Mouse (Mus musculus): ENCODE results near the gene Sipa1l1. TPM values are rescaled to one million over a fixed set of nuclear protein-coding genes. Genes with fewer than 3 reads are reported as not detected.
A peak's percentile ranks its signal among the peaks of the same experiment; 100 is the strongest.

The Sipa1l1 gene
- polyA plus RNA-seq, 1 experiment from 2014 or later, result 33.3 TPM

DNA sequence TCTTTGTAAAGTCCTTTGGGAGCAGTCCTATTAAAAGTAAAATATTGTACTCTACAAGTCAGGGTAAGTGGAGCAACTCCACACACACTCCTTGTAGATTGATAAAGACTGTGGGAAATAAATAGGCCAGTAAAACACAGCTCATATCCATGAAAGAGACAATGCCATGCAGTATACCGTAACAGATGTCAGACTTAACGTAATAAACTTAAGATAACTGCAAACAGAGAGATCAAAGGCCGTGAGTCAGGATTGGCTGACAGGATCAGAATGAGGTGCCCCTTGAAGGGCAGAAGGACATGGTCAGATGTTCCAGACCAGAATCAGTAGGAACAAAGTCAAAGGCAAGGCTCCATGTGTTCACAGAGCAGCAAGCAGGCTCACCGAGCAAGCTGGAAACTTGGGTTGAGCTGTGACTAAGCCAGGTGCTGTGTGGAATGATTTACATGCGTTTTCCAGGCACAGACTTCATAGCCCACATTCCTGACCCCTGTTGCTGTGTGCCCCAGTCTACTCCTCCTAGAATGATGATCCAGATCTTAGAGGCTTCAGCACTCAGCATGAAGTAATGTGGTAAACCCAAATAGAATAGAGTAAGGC is 196.3 kb downstream of the Sipa1l1 start:
- WGBS, result 71% methylated on average over 5 of the region's 5 CpGs

DNA sequence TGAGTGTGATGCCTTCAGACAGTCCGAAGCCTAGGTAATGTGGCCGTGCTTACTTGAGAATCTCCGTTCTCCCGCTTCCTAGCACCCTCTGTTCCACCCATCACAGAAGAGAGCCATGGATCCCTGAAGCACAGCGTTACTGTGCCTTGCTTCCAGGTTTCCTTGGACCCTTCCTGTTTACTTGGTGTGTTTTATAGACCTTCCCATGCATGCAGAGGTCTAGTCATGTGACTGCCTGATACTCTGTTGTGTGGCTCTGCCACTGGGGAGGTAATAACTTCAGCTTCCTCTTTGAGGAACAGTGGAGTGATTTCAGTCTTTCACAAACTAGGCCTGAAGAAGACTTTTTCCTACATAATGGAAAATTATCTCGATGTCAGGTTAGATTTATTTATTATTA is 197.6 kb downstream of the Sipa1l1 start:
- Histone ChIP-seq H3K27ac (no peak overlapping the region), H3K4me1 (peaks cover 18% of the 10 kb centered on the region), H3K4me2 (replicated peaks) (no peak overlapping the region), H3K9me3 (replicated peaks) (no peaks in the 10 kb centered on the region), H3K9ac (no peak overlapping the region), H3K4me3 (no peak overlapping the region), H3K36me3 (no peaks in the 10 kb centered on the region), H3K27me3 (no peaks in the 10 kb centered on the region)
- no peak for ATAC-seq (ENCODE audit: low FRiP score)
- WGBS, result 94% methylated on average over 6 of the region's 6 CpGs

More for the DNA sequence above, 196.3 kb downstream of the Sipa1l1 start:
- no peak overlapping the region for H3K4me3 ChIP-seq
- no peaks in the 10 kb centered on the region for H3K36me3 ChIP-seq
- no peak for ATAC-seq (ENCODE audit: low FRiP score)
- H3K9ac ChIP-seq, result no peak overlapping the region
- H3K27ac ChIP-seq, result no peak overlapping the region
- H3K4me2 ChIP-seq (replicated peaks), result no peak overlapping the region
- H3K4me1 ChIP-seq, result peaks cover 18% of the 10 kb centered on the region
- H3K27me3 ChIP-seq, result no peaks in the 10 kb centered on the region
- no peaks in the 10 kb centered on the region for H3K9me3 ChIP-seq (replicated peaks)

DNA sequence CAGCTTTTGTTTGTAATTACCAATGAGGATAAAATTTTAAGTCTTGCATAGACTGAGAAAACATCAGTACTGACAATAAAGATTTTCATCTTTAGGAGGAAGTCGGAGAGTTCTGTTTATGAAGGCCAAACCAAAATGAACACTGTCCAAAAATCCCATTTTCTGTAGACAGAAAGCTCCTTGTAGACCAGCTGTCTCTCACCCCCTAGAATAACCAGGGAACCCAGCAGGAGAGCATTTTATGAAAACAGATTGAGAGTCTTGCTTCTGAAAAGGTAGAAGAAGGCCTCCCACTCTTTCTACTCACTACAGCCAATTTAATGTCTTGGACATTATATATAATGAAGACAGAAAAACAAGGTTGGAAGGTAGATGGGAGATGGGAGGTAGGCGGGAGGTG is 198.2 kb downstream of the Sipa1l1 start:
- Histone ChIP-seq H3K36me3 (no peaks in the 10 kb centered on the region), H3K4me2 (replicated peaks) (no peak overlapping the region), H3K9me3 (replicated peaks) (no peaks in the 10 kb centered on the region), H3K4me3 (no peak overlapping the region), H3K27me3 (no peaks in the 10 kb centered on the region), H3K27ac (no peak overlapping the region), H3K9ac (no peak overlapping the region), H3K4me1 (peaks cover 18% of the 10 kb centered on the region)
- WGBS, result 92% methylated on average over 2 of the region's 2 CpGs
- ATAC-seq (ENCODE audit: low FRiP score), result no peak

DNA sequence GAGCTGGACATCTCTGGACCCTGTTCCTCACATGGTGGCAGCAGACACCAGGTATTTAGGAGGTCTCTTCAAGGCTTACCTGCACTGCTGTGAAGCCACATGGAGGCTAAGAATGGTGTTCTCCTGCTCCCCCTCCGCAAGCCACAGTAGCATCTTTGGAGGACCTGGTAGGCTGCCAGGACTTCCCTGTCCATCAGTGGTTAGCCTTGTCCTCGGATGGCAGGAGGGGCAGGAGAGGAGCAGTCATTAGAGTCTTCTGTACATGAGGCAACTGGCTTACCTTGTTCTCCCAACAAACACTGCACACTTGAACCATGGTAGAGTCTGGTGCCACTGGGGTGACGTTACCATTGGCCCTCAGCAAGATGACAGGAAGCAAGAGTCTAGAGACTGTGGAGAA is 198.9 kb downstream of the Sipa1l1 start:
- no peak overlapping the region for H3K27ac ChIP-seq
- H3K9ac ChIP-seq, result no peak overlapping the region
- H3K4me2 ChIP-seq (replicated peaks), result no peak overlapping the region
- H3K9me3 ChIP-seq (replicated peaks), result no peaks in the 10 kb centered on the region
- no peak overlapping the region for H3K4me3 ChIP-seq
- WGBS, result 82% methylated on average over 3 of the region's 3 CpGs
- peaks cover 18% of the 10 kb centered on the region for H3K4me1 ChIP-seq
- H3K27me3 ChIP-seq, result no peaks in the 10 kb centered on the region
- no peaks in the 10 kb centered on the region for H3K36me3 ChIP-seq
- ATAC-seq (ENCODE audit: low FRiP score), result no peak

DNA sequence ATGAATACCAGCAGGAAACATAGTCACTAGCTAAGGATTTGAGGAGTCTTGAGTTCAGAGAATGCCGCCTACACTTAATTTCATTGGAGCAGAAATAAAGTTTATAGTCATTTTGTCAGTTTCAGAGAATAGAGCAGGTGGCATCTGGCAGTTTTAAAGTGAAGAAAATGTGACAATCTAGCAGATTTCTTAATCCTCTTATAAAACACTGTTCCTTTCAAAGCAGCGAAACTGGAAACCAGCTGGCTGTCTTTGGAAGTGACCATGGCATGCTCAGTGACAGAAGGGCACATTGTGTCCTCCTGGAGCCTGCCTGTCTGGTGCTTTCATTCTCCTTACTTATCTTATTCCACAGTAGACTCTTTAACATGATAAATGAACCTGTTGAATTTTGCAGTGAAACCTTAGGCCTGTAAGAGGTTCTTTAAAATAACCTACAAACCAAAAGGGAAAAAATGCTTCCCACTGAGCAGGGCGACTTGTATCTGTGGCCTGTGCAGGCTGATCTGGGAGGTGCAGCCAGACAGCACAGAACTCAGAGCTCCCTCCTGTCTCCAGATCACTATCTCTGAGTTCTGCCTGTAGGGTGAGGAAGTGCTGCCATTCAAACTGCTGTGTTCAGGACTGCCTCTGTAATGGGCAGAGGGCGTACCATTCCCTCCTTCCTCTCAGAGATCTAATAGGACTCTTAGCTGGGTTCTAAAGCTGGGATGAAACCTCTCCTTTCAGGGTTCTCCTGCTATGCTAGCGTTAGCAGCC is 200.5 kb downstream of the Sipa1l1 start:
- no peak overlapping the region for H3K27ac ChIP-seq
- WGBS, result 67% methylated on average over 5 of the region's 5 CpGs
- no peak for ATAC-seq (ENCODE audit: low FRiP score)

DNA sequence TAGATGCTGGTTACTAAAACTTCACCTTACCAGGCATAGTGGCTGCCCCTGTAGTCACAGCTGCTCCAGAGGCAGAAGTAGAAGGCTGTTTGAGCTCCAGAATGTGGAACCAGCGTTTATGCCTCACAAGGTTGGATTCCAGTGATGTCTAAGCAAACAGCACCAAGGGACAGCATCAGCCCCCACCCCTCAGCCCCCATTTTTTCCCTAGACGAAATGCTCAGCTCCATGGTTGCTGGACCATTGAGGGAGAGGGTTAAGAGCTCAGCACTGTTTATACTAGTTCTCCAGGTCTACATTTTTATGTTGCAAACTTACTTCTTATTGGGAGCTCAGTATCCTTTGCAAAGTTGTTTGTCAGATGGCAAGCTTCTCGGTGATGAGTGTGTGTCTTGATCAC is 202.1 kb downstream of the Sipa1l1 start:
- Histone ChIP-seq H3K4me3 (no peak overlapping the region), H3K4me2 (replicated peaks) (no peak overlapping the region), H3K4me1 (peaks cover 17% of the 10 kb centered on the region), H3K27me3 (no peaks in the 10 kb centered on the region), H3K27ac (no peak overlapping the region), H3K9me3 (replicated peaks) (no peaks in the 10 kb centered on the region), H3K36me3 (no peaks in the 10 kb centered on the region), H3K9ac (no peak overlapping the region)
- no peak for ATAC-seq (ENCODE audit: low FRiP score)
- WGBS, result 83% methylated on average over 3 of the region's 3 CpGs

More for the DNA sequence above, 200.5 kb downstream of the Sipa1l1 start:
- Histone ChIP-seq H3K4me3 (no peak overlapping the region), H3K9me3 (replicated peaks) (no peaks in the 10 kb centered on the region), H3K27me3 (no peaks in the 10 kb centered on the region), H3K36me3 (no peaks in the 10 kb centered on the region), H3K4me1 (peaks cover 24% of the 10 kb centered on the region), H3K9ac (no peak overlapping the region), H3K4me2 (replicated peaks) (no peak overlapping the region)

DNA sequence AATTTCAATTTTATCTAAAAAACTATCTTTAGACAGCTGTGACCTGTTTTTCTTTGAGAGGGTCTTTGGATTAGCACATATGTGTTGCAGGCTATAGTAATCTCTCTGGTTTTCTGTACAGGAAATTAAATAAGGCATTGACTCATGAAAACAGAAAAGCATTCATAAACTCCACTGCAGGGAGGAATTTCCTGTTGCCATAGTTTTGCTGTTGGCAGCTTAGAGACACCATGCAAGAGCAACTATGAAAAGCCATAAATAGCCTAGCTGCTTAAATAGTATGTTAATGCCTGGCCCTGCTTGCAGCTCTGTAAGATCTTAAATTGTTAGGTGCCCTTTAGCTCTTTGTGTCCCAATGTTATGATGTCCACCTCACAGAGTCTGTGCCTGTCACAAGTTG is 204.9 kb downstream of the Sipa1l1 start:
- no peak overlapping the region for H3K4me2 ChIP-seq (replicated peaks)
- peaks cover 12% of the 10 kb centered on the region for H3K4me1 ChIP-seq
- no peaks in the 10 kb centered on the region for H3K36me3 ChIP-seq
- ATAC-seq (ENCODE audit: low FRiP score), result no peak
- no peaks in the 10 kb centered on the region for H3K9me3 ChIP-seq (replicated peaks)
- H3K4me3 ChIP-seq, result no peak overlapping the region
- no peak overlapping the region for H3K9ac ChIP-seq
- peak overlapping the region; percentile 48; the same call in 1 of the 2 replicates for H3K27ac ChIP-seq
- H3K27me3 ChIP-seq, result no peaks in the 10 kb centered on the region

DNA sequence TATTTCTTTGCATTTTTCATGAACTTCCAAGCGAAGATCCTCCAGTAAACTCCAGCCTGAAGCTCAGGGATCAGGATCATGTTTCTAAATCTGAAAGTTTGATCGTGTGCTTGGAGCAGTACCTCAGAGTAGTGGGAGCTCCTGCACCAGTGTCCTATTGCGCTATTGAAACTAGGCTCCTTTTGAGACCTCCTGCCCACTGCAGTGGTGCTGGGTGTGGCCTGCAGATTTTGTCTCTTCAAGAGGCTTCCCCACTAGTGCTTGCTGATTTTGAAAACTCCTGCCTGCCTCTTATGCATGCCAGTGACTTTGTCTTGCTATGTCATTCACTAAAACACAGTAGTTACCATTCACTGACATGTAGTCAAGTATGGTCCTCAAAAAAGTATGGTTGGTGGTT is 213.8 kb downstream of the Sipa1l1 start:
- Histone ChIP-seq H3K9ac (no peak overlapping the region), H3K4me1 (no peaks in the 10 kb centered on the region), H3K36me3 (0 out of 2 replicates have a peak, but pooled peaks cover 10% of the 10 kb centered on the region), H3K27ac (no peak overlapping the region), H3K9me3 (replicated peaks) (no peaks in the 10 kb centered on the region), H3K4me3 (no peak overlapping the region), H3K4me2 (replicated peaks) (no peak overlapping the region), H3K27me3 (no peaks in the 10 kb centered on the region)
- no peak for ATAC-seq (ENCODE audit: low FRiP score)
- WGBS, result 81% methylated on average over 3 of the region's 3 CpGs

DNA sequence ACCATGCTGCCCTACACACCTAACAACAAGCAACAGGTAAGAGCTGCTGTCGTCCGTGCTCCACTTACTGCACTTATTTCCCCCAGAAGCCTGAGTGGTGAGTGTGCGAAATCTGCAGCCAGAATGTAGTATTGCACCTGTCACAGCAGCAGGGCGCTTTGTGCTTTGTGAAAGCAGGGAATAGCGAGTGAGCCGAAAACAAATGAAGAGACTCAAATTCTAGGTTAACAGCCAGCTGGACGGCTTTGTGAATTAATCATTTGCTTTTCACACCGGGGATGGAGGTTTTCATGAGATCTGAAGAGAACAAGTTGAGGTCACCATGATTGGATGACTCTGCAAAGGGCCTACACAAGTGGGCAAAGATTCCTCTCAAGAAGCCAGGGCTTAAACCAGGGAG is 215.6 kb downstream of the Sipa1l1 start:
- Histone ChIP-seq H3K36me3 (0 out of 2 replicates have a peak, but pooled peaks cover 10% of the 10 kb centered on the region), H3K4me3 (no peak overlapping the region), H3K27ac (no peak overlapping the region), H3K27me3 (no peaks in the 10 kb centered on the region), H3K4me2 (replicated peaks) (no peak overlapping the region), H3K9ac (no peak overlapping the region), H3K4me1 (no peaks in the 10 kb centered on the region), H3K9me3 (replicated peaks) (no peaks in the 10 kb centered on the region)
- ATAC-seq (ENCODE audit: low FRiP score), result no peak
- 80% methylated on average over 8 of the region's 8 CpGs for WGBS

DNA sequence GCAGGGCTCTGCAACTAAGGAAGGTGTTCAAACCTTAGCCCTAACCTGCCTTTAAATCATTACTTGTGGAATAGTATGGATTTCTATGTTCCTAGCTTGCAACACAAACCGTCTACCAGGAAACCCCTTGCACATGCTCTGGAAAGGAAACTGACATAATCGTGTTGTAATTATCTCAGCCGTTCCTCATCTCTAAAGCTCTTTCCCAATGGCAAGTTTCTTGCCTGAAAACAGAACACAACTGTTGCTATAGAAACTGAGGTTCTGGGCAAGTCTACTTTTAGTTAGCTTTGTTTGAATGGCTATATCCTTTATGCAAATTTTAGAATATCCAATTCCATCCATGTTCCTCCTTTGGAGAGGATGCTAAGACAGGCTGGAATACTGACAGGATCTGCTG is 217.9 kb downstream of the Sipa1l1 start:
- ATAC-seq (ENCODE audit: low FRiP score), result no peak
- Histone ChIP-seq H3K4me1 (no peaks in the 10 kb centered on the region), H3K9ac (no peak overlapping the region), H3K9me3 (replicated peaks) (no peaks in the 10 kb centered on the region), H3K4me2 (replicated peaks) (no peak overlapping the region), H3K27me3 (no peaks in the 10 kb centered on the region), H3K36me3 (0 out of 2 replicates have a peak, but pooled peaks cover 10% of the 10 kb centered on the region), H3K4me3 (no peak overlapping the region), H3K27ac (no peak overlapping the region)
- WGBS, result 88% methylated on average over 3 of the region's 3 CpGs

DNA sequence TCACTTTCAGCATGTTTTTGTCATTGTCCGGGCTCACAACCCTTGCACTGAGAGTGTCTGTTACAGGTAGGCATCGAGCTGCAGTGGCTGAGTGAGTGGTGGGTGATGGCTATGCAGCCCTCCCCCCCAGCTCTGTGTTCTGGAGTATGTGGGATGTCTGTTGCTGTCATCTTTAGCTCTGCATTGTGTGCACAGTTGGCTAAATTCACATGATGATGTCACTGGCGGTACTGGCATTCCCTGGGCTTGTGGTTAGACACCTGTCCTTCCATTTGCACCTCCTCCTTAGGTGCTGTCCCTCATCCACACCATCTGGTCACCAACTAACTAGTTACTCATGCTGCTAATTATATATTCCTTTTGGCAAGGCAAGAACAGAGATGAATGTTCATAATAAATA is 218.5 kb downstream of the Sipa1l1 start:
- no peak for ATAC-seq (ENCODE audit: low FRiP score)
- Histone ChIP-seq H3K27ac (no peak overlapping the region), H3K36me3 (0 out of 2 replicates have a peak, but pooled peaks cover 10% of the 10 kb centered on the region), H3K4me2 (replicated peaks) (no peak overlapping the region), H3K9ac (no peak overlapping the region), H3K27me3 (no peaks in the 10 kb centered on the region), H3K4me1 (no peaks in the 10 kb centered on the region), H3K9me3 (replicated peaks) (no peaks in the 10 kb centered on the region), H3K4me3 (no peak overlapping the region)
- 96% methylated on average over 3 of the region's 3 CpGs for WGBS

DNA sequence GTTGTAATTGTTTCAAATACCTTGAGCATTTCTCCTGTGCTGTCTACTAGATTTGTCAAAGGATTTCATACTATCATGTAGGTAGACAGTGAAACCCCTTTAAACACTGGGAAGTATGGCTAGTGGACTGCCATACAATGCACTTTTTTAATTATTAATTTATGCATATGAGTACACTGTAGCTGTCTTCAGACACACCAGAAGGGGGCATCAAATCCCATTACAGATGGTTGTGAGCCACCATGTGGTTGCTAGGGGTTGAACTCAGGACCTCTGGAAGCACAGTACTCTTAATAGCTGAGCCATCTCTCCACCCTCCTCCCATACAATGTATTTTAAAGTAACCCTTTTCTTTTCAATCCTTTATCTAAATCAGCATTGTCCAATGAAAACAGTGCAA is 219.0 kb downstream of the Sipa1l1 start:
- H3K4me3 ChIP-seq, result no peak overlapping the region
- ATAC-seq (ENCODE audit: low FRiP score), result no peak
- no peak overlapping the region for H3K4me2 ChIP-seq (replicated peaks)
- no peak overlapping the region for H3K27ac ChIP-seq
- 0 out of 2 replicates have a peak, but pooled peaks cover 10% of the 10 kb centered on the region for H3K36me3 ChIP-seq
- H3K4me1 ChIP-seq, result no peaks in the 10 kb centered on the region
- H3K27me3 ChIP-seq, result no peaks in the 10 kb centered on the region
- H3K9me3 ChIP-seq (replicated peaks), result no peaks in the 10 kb centered on the region
- H3K9ac ChIP-seq, result no peak overlapping the region
